Mouse (Mus musculus) kidney, postnatal 0 days (tissue): ENCODE results near the gene Itgb1. TPM values are rescaled to one million over a fixed set of nuclear protein-coding genes. Genes with fewer than 3 reads are reported as not detected.

Source experiments
- ATAC-seq: fragments of 200-750 bp; cut with Nextera tagmentation; replicated peaks from 2 replicates; pipeline ENCODE4 v1.8.0; 2017; ENCODE audit warnings: low read depth, moderate number of reproducible peaks, moderate TSS enrichment, moderate library complexity; ENCODE audit not compliant: low FRiP score
- DNase-seq: peaks from one replicate; pipeline ENCODE4 v3.0.0-alpha.2; 2016; ENCODE audit warnings: low spot score
- H3K27ac ChIP-seq: fragments of 300-500 bp; sonication (generic); 2 replicates; pipeline ENCODE4 v1.5.1; 2014; ENCODE audit warnings: mild to moderate bottlenecking
- H3K27me3 ChIP-seq: fragments of 300-500 bp; sonication (generic); 2 replicates; pipeline ENCODE4 v1.6.1; 2014; ENCODE audit warnings: low read length, mixed read lengths; ENCODE audit not compliant: insufficient read depth
- H3K36me3 ChIP-seq: fragments of 300-500 bp; sonication (generic); 2 replicates; pipeline ENCODE4 v1.6.1; 2014; ENCODE audit warnings: low read length, mixed read lengths; ENCODE audit not compliant: insufficient read depth
- H3K4me1 ChIP-seq: fragments of 300-500 bp; sonication (generic); replicated peaks from 2 replicates; pipeline ENCODE4 v1.6.1; 2014; ENCODE audit warnings: antibody characterized with exemption, low read length, mixed read lengths; ENCODE audit not compliant: insufficient read depth
- H3K4me2 ChIP-seq: fragments of 300-500 bp; sonication (generic); 2 replicates; pipeline ENCODE4 v1.6.1; 2014; ENCODE audit warnings: mild to moderate bottlenecking, low read length, moderate library complexity, mixed read lengths
- H3K4me3 ChIP-seq: fragments of 300-500 bp; sonication (generic); replicated peaks from 2 replicates; pipeline ENCODE4 v1.5.1; 2014; ENCODE audit warnings: low read depth, low read length
- H3K9ac ChIP-seq: fragments of 300-500 bp; sonication (generic); 2 replicates; pipeline ENCODE4 v1.6.1; 2014; ENCODE audit warnings: low read depth, low read length
- H3K9me3 ChIP-seq: fragments of 300-500 bp; sonication (generic); replicated peaks from 2 replicates; pipeline ENCODE4 v1.6.1; 2016; ENCODE audit warnings: low read length, inconsistent platforms, mixed read lengths
- CTCF ChIP-seq: IDR thresholded peaks from 2 replicates; pipeline ENCODE4 v1.5.1; 2016; ENCODE audit warnings: antibody characterized with exemption, low read depth, mild to moderate bottlenecking, moderate library complexity
- WGBS: fragments of 180-500 bp; shearing (Covaris S2); extraction: QIAGEN DNeasy Blood & Tissue Kit; methylation state at CpG from one replicate; pipeline ENCODE4 v1.1.7; 2014; 5-methylcytosine and 5-hydroxymethylcytosine counted together
- polyA plus RNA-seq: library from polyadenylated mRNA; unstranded; fragments of >200 nt; fragmentation: Nextera tagmentation; extraction: Ambion mirVana; gene quantifications from 2 replicates; pipeline ENCODE4 v1.2.1, GENCODE M21; 2015

Itgb1 gene
- polyA plus RNA-seq, 1 experiment from 2014 or later: 302 TPM

DNA sequence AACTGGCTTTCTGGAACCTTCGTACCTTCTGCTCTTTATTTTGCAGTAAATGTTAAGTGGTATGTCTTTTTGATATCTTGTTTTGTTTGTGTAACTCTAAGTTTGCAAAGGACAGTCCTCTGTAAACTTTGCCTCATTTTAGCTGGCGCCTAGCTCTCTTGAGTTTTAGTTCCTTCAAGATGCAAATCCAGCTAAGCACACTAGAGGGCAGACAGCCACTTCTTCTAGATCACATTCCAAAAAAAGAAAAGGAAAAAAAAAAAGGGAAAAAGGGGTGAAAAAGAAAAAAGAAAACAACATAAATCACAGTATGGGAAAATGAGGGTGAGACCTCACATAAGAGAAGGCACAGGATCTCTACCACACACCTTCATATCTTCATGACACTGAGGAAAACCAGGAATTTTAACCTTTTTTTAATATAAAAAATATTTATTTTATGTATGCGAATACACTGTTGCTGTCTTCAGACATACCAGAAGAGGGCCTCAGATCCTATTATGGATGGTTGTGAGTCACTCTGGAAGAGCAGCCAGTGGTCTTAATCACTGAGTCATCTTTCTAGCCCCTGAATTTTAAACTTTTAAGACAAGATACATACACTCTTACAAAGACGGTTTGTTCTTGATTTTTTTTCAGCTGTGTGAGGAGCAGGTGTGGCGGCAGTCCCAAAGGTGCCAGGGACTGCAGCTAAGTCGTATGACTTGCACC, 32.9 kb upstream of the Itgb1 start:
- Histone ChIP-seq H3K9ac (no peak overlapping the region), H3K9me3 (no peaks in the 10 kb centered on the region), H3K4me2 (no peak overlapping the region), H3K27me3 (no peaks in the 10 kb centered on the region), H3K4me1 (no peaks in the 10 kb centered on the region), H3K27ac (no peak overlapping the region), H3K4me3 (no peak overlapping the region), H3K36me3 (no peaks in the 10 kb centered on the region)
- TF ChIP-seq CTCF: peak; percentile 82
- 57% methylated on average over 6 of the region's 6 CpGs for WGBS
- no peak for ATAC-seq
- DNase-seq: peak; percentile 87

GRCm38 (mm10) chr8:128653642-128654364, 31.7 kb upstream of the Itgb1 start:
- ATAC-seq: peak; percentile 15; the same call in 1 of the 2 replicates
- WGBS: 33% methylated on average over 5 of the region's 5 CpGs
- H3K9ac ChIP-seq: no peak overlapping the region
- no peaks in the 10 kb centered on the region for H3K4me1 ChIP-seq
- H3K9me3 ChIP-seq: no peaks in the 10 kb centered on the region
- H3K27me3 ChIP-seq: no peaks in the 10 kb centered on the region
- H3K4me3 ChIP-seq: no peak overlapping the region
- peak overlapping the region; percentile 52; the same call in 1 of the 2 replicates for H3K4me2 ChIP-seq
- TF ChIP-seq CTCF: no peak
- DNase-seq: peak; percentile 91
- H3K27ac ChIP-seq: peak overlapping the region; percentile 91
- H3K36me3 ChIP-seq: no peaks in the 10 kb centered on the region

GRCm38 (mm10) chr8:128654365-128655099, 30.9 kb upstream of the Itgb1 start:
- WGBS: under 1% methylated on average over 16 of the region's 16 CpGs
- peak overlapping the region; percentile 91 for H3K27ac ChIP-seq
- no peaks in the 10 kb centered on the region for H3K36me3 ChIP-seq
- TF ChIP-seq CTCF: no peak
- H3K4me2 ChIP-seq: peak overlapping the region; percentile 52
- H3K4me1 ChIP-seq: no peaks in the 10 kb centered on the region
- ATAC-seq (peak; percentile 92), DNase-seq (peak; percentile 92)
- H3K9ac ChIP-seq: 0 out of 2 replicates have a peak overlapping the region, but pooled peaks have one; percentile 36
- no peak overlapping the region; the same call in 1 of the 2 replicates for H3K4me3 ChIP-seq
- H3K9me3 ChIP-seq: no peaks in the 10 kb centered on the region
- H3K27me3 ChIP-seq: no peaks in the 10 kb centered on the region

- H3K9ac ChIP-seq: no peak overlapping the region
- ATAC-seq (no peak), DNase-seq (peak; percentile 80)
- no peak overlapping the region for H3K4me2 ChIP-seq
- H3K36me3 ChIP-seq: no peaks in the 10 kb centered on the region
- WGBS: 18% methylated on average over 3 of the region's 3 CpGs
- H3K4me3 ChIP-seq: no peak overlapping the region
- H3K4me1 ChIP-seq: peaks cover 6% of the 10 kb centered on the region; the same call in 1 of the 2 replicates
- H3K27me3 ChIP-seq: no peaks in the 10 kb centered on the region
- peak overlapping the region; percentile 6; the same call in 1 of the 2 replicates for H3K27ac ChIP-seq
- no peaks in the 10 kb centered on the region for H3K9me3 ChIP-seq
- no peak for TF ChIP-seq CTCF
Observed at GRCm38 (mm10) chr8:128662144-128662543, 23.3 kb upstream of the Itgb1 start.

GRCm38 (mm10) chr8:128662696-128663095, 22.8 kb upstream of the Itgb1 start:
- H3K27ac ChIP-seq: peak overlapping the region; percentile 75
- H3K4me3 ChIP-seq: no peak overlapping the region
- H3K36me3 ChIP-seq: no peaks in the 10 kb centered on the region
- H3K9me3 ChIP-seq: no peaks in the 10 kb centered on the region
- no peak overlapping the region for H3K4me2 ChIP-seq
- no peak overlapping the region for H3K9ac ChIP-seq
- H3K4me1 ChIP-seq: peaks cover 6% of the 10 kb centered on the region; the same call in 1 of the 2 replicates
- no peak for TF ChIP-seq CTCF
- DNase-seq (peak; percentile 67), ATAC-seq (no peak)
- WGBS: 49% methylated on average over 2 of the region's 2 CpGs
- H3K27me3 ChIP-seq: no peaks in the 10 kb centered on the region

GRCm38 (mm10) chr8:128663106-128663505, 22.3 kb upstream of the Itgb1 start:
- H3K9me3 ChIP-seq: no peaks in the 10 kb centered on the region
- no peak for TF ChIP-seq CTCF
- H3K4me2 ChIP-seq: no peak overlapping the region
- no peaks in the 10 kb centered on the region for H3K27me3 ChIP-seq
- H3K4me1 ChIP-seq: peaks cover 6% of the 10 kb centered on the region; the same call in 1 of the 2 replicates
- peak; percentile 91 for DNase-seq
- H3K27ac ChIP-seq: peak overlapping the region; percentile 75
- no peak overlapping the region for H3K9ac ChIP-seq
- 47% methylated on average over 2 of the region's 2 CpGs for WGBS
- ATAC-seq: no peak
- H3K36me3 ChIP-seq: no peaks in the 10 kb centered on the region
- no peak overlapping the region for H3K4me3 ChIP-seq
